Mouse (Mus musculus) retina, postnatal 7 days (tissue): ENCODE results near the gene Ppp1r14d.

Source experiments
- DNase-seq: peaks from one replicate; pipeline ENCODE4 v3.0.0-alpha.2; 2012; ENCODE audit warnings: low read depth, low spot score

Gene Ppp1r14d

DNA sequence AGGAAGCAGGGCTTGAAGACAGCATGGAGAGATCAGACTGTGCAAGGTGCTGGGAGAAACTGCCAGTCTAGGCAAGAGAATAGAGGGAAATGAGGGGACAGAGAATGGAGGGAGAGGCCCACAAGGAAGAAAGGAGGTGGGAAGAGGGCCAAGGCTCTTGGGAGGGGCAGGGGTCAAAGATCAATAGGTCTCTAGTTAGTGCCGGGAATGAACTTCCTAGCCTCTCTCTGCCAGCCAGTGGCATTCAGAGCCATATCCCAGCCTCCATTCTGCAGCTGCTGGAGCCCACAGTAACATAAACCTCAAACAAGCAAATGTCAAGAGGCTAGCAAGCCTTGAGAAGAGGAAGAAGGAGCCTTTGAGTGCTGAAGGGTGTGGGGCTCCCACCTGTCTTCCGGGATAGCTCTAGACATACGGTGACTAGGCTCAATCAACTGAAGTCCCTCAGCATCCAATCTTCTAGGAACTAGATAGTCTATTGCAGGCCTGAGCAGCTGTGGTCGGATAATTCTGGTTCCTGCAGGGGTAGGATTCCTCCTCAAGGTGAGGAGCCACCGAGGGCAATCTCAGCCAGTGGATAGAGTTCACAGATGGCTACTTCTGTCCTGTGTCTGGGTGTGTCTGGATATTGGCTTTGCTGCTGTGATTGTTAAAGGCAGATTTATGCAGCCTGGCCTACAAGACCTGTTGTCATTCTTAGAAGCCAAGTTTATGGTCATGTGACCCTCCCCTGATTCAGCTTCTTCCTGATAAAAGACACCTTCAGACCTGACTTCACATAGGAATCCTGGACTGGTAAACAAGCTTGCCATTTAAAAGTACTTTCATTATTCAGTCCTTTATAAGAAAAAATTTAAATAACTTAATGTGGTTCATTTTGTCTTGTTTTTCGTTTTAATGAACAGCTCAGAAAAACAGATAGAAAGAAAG is at the start of gene Ppp1r14d:
Gene Ppp1r14d (minus strand): TSS at position 132 of the 930 bp plus-strand sequence.
- no peak for DNase-seq

DNA sequence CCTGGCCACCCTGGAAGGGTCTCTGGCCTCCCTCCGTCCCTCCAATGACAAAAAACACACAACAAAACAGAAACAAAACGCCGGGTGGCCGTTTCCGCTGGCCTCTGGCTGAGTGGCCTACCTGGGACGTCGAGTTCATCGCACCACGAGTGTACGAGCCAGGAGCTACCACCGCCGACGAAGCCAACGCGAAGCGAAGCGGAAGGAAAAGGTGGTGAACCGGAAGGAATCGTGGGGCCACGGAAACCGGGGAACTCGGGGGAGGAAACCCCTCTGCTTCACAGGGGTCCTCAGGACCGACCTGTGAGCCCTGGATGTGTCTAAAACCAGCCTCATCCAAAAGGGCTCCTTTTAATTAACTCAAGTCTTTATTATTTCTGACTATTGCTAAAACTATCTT is 48.1 kb upstream of the Ppp1r14d start:
- DNase-seq = no peak

DNA sequence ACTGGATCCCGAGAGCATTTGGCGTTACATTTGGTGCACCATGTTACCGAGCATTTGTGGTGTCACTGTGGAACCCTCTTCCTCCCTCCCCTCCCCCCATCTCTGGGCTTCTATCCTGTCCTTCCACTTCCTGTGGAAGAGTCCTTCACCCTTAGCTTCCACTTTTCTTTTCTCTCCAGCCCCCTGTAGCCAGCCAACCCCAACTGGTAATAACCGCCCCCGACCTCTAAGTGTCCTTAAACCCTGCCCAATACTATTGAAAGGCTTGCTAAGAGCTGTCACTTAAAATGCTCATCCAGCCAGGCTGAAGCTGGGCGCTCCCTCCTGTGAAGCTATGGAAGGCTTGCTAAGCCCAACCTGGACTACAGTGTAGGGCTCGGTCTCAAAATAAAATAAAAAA is 47.2 kb upstream of the Ppp1r14d start:
- DNase-seq = no peak

DNA sequence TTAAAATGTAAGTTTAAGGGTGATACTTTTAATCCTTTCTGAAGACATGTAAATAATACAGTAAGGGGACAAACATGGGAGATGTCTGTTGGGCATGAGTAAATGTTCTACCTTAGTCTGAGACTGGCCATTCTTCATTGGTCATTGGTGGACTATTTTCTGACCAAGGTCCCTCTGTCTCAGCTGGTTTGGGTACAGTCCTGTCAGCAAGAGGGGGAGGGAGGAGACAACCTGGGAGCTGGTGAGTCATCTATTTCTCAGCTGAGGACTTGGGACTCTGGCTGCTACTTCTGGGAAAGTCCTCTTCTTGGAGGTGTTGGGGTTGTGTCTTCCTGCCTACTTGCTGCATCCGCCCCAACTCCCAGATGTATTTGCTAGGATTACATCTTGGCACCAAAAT is 44.4 kb upstream of the Ppp1r14d start:
- no peak for DNase-seq

DNA sequence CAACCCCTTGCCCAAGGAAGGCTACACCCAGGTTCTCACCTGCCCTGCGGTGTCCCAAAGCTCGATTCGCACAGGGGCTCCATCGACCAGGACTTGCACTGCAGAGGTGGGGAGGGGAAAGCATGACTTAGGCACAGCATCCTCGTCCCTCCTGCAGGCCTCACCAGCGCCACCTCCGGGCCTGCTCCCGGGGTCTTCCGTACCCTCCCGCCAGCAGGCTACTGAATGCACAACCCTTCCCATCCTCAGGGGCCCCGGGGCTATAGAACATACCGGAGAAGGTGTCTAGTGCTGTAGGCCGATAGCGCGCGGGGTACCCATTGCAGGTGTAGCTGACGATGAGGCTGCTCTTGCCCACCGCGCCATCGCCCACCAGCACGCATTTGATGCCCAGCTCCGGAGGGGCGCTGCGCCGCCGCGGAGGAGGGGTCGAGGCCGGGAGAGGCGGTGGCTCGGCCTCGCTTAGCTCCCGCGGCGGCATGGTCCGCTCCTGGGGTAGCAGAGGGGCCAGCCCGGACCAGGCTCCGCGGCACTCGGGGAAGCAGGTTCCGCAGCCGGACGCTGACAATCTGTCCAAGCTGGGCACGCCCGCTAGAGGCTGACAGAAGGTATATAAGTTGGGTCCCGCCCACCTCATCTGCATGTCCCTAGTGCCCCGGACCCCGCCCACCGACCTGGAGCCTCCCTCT is 41.1 kb upstream of the Ppp1r14d start, which contains the start of gene Rhov:
Gene Rhov (minus strand): TSS at position 630 of the 689 bp plus-strand sequence.
- DNase-seq = no peak

DNA sequence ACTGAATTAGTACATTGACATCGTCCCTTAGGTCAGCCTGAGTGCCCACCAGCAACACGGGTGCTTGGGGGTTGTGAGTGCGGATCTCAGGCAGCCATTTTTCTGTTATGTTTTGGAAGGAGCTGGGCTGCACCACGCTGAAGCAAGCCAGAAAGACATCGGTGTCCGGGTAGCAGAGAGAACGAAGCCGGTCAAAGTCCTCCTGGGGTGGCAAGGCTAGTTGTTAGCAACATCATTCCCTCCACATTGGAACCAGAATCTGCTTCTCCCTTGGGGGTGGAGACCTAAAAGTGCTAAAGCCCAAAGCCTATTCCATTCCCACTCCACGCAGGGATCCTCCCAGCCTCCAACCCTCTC is 40.6 kb upstream of the Ppp1r14d start:
- DNase-seq = no peak

DNA sequence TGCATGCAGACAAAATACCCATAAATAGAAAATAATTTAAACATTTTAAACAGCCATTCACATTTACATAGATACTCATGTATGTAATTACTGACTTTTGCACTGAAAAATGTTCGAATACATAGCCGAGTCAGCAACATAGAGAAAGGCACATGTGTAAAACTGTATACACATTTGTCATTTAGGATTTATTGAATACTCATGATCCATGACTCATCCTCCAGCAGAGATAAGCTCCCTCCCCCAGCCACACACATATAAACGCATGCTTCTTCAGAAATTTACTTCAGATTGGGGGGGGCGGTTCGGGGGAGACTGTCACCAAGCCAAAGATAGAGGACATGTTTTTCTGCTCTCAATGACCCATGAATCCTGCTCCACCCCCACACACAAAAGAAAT is 34.1 kb upstream of the Ppp1r14d start:
- DNase-seq = no peak

DNA sequence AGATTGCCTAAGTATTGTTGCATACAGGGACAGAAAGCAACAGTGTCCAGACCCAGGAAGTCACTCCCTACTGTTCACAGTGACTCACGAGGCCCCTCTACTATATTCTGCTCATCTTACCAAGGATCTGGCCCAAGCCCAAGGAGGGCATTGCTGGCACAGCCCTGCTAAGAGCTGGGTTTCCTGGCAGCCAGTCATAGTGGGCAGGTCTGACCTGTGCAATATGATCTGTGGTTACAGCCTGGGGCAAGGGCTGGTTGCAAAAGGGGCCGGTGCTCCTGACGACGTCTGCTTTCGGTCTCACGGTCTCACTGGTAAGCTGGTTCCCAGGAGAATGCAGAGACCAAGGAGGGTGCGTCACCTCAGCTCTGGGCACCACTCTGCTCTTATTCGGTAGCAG is 33.3 kb upstream of the Ppp1r14d start:
- DNase-seq = no peak

DNA sequence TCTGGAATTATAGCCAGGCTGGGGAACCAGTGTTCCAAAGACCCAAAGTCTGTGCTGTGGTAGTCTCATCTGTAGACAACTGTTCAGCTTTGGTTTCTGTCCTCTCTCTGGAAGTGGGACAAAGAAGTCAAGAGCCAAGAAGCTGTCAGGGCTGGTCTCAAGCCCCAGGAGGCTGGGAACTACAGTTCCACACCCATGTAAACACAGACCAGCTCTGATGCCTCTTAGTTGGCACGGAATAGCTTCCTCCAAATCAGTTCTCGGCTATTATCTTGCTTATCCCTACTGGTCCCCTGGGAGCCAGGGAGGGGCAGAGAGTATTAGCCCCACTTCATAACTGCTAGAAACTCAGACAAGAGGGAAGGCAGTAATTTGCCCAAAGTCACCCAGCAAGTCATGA is 31.6 kb upstream of the Ppp1r14d start:
- DNase-seq = no peak

DNA sequence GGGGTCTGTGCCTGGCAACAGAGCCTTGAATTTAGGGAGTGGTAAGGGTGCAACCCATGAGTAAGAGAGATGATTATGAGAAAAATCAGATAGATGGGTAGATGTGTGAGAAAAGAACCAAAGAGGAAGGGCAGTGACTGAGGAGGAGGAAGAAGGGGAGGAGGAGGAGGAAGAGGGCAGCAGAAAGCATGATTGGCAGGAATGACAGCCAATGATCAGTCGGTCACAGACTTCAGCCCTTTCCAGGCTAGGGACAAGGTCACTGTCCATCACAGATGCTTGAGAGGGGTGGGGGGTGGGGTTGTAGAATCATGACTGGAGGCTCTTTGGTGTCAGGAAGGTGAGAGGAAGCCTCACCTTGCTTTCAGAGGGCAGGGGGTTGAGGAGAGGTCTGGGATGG is 30.8 kb upstream of the Ppp1r14d start:
- no peak for DNase-seq

DNA sequence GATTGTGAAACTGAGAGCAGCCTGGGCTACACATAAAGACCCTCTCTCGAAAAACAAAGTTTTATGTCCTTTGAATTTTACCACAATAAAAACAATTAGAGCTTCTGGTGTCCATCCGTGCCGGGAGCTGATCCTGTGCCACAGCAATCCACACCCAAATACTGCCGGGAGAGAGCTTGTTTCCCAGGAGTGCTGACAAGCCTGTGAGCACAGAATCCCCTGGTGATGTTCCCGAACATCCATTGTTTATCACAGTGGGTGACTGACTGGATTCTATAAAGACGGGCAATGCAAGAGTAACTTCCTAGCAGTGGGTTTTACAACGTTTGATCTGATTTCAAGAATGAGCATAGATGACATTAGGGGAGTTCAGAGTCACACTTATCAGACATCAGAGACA is 25.3 kb upstream of the Ppp1r14d start:
- DNase-seq = no peak

DNA sequence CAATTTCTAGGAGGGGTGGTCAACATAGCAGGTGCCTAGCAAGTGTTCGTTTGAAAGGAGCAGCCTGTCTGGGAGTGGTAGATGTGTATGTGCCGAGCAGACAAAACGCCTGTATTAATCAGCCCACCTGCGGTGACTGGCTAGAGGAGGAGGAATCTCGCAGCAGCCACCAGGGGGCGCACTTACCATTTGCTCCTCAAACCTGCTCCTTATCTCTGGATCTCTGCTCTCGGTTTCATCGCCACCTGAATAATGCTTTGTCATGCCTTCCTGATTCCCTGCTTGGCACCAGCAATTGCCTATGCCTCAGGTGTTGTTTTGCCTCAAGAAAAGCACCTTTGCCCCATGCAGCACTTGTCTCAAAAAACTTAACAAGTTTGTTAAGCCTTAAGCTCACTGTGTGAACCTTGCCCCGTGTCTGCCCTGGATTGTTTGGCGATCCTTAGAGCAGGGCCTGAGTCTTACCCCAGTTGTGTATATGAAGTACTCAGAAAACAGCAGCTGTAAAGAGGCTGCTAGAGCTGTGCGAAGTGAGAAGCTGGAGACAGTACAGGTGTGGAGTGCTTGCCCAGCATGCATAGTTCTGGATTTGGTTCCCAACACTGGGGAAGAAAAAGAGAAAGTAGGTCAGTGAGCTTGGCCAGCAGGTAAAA is 21.2 kb upstream of the Ppp1r14d start:
- peak; percentile 69 for DNase-seq

DNA sequence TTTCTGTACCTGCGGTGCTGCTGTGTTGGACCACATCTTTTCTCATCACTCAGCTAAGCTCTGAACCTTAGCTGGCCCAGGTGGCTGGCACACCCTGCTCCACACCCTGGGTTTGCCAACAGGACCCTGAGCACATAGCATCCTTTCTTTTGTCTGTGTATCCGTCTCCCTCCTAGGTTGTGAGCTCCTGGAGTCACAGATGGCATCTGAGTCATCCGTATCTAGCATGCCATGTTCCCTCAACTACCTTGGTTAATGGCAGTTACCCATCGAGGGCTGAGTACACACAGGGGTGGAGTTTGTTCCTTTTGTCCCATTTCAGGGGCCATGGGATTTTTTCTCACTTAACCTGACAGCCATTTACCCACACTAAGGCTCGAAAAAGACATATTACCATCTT is 20.7 kb upstream of the Ppp1r14d start:
- no peak for DNase-seq

DNA sequence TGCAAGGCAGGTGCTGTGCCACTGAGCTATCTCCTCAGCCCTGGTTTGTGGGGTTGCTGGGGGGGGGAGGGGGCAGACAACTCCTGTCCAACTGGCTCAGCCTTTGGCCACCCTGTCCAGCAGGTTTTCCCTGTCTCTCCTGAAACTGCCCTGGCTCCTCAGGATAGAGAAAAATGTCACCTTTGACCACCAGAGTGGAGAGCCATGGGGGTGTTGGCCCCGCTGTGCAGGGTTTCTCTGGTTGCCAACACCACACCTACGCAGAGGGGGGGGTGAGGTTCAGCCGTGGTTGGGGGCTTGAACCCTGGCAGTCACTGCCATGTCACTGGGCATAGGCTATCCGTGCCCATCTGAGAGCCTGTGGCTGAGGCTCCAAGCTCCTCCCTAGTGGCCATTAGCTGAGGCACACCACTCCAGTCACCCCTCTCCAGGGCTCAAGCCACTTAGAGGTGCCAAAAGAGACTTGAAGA is 19.9 kb upstream of the Ppp1r14d start:
- no peak for DNase-seq

DNA sequence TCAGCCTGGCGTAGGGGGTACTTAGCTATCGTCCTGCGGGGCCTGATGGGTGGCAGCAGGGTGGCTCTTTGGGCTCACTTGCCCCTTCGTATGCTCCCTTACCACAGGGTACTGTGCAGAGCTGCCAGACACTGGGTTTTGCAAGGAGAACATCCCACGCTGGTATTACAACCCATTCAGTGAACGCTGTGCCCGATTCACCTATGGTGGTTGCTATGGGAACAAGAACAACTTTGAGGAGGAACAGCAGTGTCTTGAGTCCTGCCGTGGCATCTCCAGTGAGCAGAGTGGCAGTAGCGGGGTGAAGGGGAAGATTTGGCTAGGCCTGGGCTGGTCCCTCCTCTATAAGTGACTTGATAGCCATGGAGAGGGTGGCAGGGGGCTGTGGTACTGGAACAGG is 18.2 kb upstream of the Ppp1r14d start:
- no peak for DNase-seq

DNA sequence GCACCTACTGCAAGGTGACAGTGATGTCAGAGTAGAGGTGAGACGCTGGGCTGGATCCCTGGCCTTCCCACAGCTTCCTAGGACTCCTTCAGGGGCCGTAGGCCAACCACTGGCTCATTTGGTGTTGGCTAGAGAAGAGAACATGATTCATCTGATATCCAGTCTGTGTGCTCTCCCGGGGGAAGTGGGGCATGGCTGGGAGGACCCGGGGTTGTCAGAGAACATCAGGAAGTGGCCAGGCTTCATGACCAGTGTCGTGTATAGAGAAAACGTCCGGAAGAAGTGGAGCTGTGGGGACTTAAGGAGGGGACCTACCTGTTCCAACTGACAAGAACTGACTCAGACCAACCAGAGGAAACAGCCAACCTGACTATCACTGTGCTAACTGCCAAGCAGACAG is 15.5 kb upstream of the Ppp1r14d start:
- no peak for DNase-seq

DNA sequence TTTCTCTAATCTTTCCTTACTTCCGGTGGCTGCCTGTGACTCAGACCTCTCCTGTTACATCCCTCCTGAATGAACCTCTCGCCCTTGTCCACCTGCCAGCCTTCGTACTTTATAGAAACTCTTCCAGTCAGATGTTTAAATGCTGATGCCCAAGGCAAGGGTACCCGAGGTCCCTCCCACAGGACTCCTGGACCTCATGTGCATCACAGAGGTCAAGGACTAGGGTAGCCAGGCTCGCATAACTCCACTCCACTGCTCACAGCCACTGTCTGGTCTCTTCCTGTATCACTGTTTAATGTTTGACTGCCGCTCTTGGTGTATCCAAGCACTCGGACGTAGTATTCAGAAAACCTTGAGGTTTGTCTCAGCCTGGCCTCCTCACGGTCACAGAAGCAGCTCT is 12.8 kb upstream of the Ppp1r14d start:
- no peak for DNase-seq

DNA sequence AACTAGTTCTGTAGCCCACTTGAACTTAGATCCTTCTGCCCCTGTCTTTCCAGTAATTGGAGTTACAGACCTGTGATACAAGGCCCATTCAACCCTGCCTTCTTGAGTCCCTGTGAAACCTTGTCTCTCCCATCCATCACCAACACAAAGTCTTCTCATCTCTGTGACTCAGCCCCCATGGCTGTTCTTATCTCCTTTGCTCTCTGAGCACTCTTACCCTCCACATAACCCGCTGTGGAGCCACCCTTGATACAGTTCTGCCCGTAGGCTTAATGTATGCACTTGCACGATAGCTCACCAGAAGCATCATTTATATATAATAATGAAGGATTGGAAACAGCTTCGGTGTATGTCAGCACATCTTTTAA is 11.1 kb upstream of the Ppp1r14d start:
- no peak for DNase-seq

DNA sequence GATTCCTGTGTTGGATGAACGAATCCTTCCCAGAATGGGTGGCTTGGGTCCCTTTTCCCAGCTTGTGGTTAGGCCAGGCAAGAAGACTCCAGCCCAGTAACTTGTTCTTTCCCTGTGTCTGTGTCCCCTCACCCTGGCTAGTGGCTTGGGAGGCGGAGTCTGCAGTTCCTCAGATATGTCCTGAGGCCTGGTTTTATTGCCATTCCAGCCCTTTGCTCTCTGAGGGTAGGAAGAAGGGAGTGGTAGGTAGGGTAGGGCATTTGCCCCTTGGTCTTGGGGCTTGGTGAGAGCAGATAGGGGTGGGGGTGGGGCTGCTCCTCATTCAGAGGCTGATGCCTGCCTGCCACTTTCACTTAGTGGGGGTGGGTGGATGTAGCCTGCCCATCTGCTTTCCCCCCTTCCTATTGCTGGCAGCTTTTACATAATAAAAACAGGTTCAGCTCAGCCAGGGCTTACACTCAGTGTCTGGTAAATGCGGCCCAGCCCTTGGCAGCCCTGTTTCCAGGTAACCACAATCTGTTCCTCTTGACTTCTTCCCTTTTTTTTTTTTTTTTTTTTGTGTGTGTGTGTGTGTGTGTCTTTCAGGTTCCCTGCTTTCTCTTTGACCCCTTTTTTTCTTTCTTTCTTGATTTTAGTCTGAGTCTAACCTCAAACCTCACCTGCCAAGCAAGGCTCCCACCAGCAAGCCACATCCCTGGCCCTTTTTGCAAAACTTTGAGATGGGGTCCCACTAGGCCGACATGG is 10.5 kb upstream of the Ppp1r14d start:
- no peak for DNase-seq

DNA sequence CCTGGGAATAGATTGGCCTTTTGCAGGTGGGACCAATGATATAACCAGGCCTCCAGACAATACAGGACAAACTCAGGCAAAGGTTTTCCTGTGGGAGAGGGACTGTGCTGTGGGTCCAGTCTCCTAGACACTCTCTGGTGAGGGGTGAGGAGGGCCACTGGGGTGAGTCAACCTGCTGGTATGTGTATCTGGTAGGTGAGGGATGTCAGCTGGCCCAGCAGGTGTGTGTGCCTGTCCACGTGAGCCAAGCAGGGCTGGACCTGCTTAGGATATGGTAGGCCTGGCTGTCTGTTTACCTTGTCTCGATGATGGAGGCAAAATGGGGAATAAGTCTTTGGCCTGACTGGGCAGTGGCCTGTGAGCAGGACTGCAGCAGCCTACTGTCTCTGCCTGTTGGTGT is 9.0 kb upstream of the Ppp1r14d start:
- no peak for DNase-seq

DNA sequence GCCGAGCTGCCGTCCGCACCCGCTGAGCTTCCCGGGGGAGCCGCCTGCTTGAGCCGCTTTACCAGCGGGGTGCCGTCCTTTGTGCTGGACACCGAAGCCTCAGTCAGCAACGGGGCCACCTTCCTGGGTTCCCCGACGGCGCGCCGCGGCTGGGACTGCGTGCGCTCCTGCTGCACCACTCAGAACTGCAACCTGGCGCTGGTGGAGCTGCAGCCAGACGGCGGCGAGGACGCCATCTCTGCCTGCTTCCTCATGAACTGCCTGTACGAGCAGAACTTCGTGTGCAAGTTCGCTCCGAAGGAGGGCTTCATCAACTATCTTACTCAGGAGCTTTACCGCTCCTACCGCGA is 8.1 kb upstream of the Ppp1r14d start:
- peak; percentile 6 for DNase-seq
